Mouse (Mus musculus) heart, postnatal 25 days (tissue): Measurements from ENCODE around the gene Rab3d. TPM values are rescaled to one million over a fixed set of nuclear protein-coding genes. Genes with fewer than 3 reads are reported as not detected.

ENCODE experiments used
- DNase-seq: peaks from one replicate; pipeline ENCODE4 v3.0.0; 2022; ENCODE audit warnings: low spot score
- intact Hi-C: fragments of 180-260 bp; cut with DNase I; formaldehyde crosslinking; loops from one replicate; pipeline ENCODE4 v1.15.1; 2025
- total RNA-seq, 2 experiments: library from RNA; stranded (reverse); gene quantifications; 2 replicates each; pipeline ENCODE4 v1.2.3; 2021

The Rab3d gene
- total RNA-seq, 2 experiments from 2014 or later = 9.2 to 12.1 TPM

DNA sequence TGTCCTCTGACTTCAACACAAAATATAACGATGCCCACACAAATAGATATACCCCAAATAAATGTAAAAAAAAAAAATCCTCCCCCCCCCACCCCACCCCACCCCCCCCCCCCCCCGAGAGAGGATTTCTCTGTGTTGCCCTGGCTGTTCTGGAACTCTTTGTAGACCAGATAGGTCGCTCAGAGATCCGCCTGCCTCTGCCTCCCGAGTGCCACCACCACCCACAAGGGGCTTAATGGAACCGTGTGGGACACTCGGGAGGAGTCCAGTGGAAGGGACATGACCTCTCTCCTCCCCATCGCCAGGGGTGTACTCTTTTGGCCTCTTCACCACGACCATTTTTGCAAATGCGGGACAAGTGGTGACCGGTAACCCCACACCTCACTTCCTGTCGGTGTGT, 25.1 kb upstream of the Rab3d start:
- intact Hi-C loops = no loop called here

DNA sequence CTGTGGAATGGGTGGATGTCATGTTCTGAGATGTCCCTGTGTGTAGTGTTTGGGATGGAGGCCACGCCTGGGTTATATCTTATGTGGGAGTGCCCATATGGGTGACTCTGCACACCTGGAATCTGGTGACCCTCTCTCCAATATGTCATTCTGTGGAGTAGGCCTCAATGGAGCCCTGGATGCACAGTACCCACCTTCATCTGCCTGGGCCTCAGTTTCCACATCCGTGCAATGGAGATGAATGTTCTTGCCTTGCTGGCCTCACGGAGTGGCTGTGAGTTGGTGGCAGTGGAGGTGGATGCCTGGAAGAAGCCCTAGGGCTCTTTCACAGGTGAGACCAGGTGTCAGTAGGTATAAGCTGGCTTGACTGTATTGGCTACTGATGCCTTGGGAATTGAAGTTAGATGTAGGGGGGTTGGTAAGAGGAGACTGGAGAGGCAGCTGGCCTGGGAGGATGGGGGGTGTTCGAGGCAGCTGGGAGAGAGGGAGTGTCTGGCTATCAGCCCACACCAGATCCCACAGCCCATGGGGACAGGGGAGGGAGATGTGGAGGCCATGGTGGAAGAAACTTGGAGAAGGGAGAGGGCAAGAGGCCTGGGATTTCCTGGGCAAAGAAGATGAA, 20.4 kb upstream of the Rab3d start:
- DNase-seq = no peak
- intact Hi-C loops = no loop called here

More for the DNA sequence above, 25.1 kb upstream of the Rab3d start:
- DNase-seq = no peak

- intact Hi-C loops = no loop called here
Observed at GRCm38 (mm10) chr9:21937711-21938175, 19.8 kb upstream of the Rab3d start.

DNA sequence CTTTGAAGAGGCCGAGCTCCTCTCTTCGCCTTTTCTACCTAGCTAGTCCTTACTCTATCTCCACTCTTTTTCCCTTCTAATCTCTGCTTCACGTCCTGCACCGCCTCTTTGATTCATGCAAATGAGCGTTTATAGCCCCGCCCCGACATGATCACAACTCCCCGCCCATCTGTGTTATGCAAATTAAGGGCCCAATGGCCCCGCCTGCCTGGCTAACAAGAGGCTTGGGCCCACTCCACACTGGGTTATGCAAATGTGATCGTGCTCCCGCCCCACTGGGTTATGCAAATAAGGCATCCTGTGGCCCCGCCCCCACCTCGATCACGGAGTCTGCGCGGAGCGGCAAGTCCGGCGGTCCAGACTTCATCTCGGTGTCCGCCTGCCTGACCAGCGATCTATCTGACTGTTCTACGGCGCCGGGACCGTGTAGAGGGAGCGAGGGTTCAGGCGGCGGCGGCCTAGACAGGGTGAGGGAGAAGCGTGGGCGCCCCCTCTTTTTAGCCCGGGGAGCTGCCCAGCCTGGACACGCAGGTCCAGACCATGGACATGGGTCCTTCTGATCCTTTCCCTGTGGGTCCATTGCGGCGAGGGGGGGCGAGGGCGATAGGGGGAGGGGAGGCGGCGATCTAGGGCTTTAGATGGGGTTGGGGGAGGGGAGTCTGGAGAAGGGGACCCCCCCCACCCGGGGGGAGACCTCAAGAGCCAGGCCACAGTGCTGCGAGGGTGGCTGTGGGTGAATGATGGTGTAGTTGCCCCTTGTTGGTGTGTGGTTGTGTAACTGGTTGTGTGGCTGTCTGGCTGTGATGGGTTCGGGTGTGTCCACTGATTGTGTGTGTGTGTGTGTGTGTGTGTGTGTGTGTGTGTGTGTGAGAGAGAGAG, 18.9 kb upstream of the Rab3d start, which contains the start of gene Plppr2:
TSS of gene Plppr2 (plus strand) at position 342 of the 879 bp plus-strand sequence.
- peak; percentile 91 for DNase-seq
- intact Hi-C loops = no loop called here

More at GRCm38 (mm10) chr9:21937711-21938175, 19.8 kb upstream of the Rab3d start:
- no peak for DNase-seq

GRCm38 (mm10) chr9:21935466-21936131, 17.6 kb upstream of the Rab3d start:
- intact Hi-C loops = no loop called here
- DNase-seq = no peak

- intact Hi-C loops = no loop called here
Observed at GRCm38 (mm10) chr9:21934021-21934420, 16.0 kb upstream of the Rab3d start.

GRCm38 (mm10) chr9:21932445-21933137, 14.6 kb upstream of the Rab3d start:
- intact Hi-C loops = no loop called here

More at GRCm38 (mm10) chr9:21934021-21934420, 16.0 kb upstream of the Rab3d start:
- no peak for DNase-seq

GRCm38 (mm10) chr9:21932006-21932405, 14.0 kb upstream of the Rab3d start:
- DNase-seq = no peak
- intact Hi-C loops = no loop called here

More at GRCm38 (mm10) chr9:21932445-21933137, 14.6 kb upstream of the Rab3d start:
- DNase-seq = no peak

DNA sequence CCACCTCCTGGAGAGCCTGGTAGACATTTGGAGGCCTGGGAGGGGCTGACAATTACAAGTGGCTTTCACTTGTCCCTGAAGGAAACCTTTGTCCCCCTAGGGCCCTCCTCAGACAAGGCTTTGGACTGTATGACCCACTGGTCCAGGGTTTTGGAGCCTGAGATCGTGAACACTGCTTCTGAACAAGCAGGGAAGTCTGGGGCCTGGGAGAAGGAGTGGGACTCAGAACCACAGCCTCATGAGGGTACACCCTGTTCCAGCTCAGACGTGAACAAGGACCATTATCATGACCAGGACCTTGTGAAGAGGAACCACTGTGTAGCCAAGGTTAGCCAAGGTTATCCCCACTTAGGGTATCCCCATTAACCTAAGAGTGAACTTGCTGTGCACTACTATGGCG, 11.2 kb upstream of the Rab3d start:
- intact Hi-C loops = no loop called here
- DNase-seq = no peak

DNA sequence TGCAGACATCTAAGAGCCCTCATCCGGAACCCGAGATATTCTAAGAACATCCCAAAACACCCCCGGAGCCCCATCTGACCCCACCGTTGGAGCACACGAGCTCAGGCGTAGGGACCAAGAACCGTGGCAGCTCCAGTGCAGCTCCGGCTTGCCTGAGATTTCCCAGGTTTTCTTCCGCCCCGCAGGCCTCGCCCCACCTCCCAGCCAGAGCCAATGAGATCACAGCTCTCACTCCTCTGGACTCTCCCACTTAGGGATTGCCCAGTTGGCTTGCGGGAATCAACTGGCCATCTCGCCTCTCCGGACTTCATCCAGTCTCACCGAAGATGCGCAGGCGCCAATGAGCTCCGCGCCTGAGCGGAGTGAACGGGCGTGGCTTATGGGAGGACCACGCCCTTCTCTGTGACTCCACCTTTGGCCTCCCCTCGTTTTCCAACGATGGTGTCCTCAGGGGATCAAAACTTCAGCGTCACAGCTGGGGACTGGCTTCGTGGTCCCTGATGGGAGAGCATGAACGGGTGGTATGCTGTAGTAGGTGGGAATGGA, 9.3 kb upstream of the Rab3d start, which contains the start of the genes Ccdc159 and Tmem205:
TSS of gene Ccdc159 (plus strand) at position 264 of the 546 bp plus-strand sequence.
TSS of gene Tmem205 (minus strand) at position 349 of the 546 bp plus-strand sequence.
- intact Hi-C loops = no loop called here
- peak; percentile 94 for DNase-seq

GRCm38 (mm10) chr9:21926784-21927183, 8.8 kb upstream of the Rab3d start:
- DNase-seq = no peak
- intact Hi-C loops = no loop called here

- intact Hi-C loops = no loop called here
- DNase-seq = no peak
Observed at GRCm38 (mm10) chr9:21926155-21926554, 8.2 kb upstream of the Rab3d start.

DNA sequence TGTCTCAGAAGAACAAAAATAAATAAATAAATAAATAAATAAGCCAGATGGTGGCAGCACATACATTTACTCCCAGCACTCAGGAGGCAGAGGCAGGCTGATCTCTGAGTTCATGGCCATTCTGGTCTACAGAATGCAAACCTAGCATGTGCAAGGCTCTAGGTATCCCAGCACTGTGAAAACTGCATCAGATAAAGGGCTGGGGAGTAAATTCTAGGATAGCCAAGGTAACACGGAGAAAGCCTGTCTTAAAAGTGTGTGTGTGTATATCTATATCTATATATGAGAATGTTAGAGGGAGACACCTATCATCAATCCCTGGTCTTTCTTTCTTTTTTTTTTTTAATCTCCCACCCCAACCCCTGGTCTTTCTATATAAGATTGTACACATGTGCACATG, 7.5 kb upstream of the Rab3d start:
- intact Hi-C loops = no loop called here
- no peak for DNase-seq

GRCm38 (mm10) chr9:21925034-21925433, 7.0 kb upstream of the Rab3d start:
- intact Hi-C loops = no loop called here
- no peak for DNase-seq

DNA sequence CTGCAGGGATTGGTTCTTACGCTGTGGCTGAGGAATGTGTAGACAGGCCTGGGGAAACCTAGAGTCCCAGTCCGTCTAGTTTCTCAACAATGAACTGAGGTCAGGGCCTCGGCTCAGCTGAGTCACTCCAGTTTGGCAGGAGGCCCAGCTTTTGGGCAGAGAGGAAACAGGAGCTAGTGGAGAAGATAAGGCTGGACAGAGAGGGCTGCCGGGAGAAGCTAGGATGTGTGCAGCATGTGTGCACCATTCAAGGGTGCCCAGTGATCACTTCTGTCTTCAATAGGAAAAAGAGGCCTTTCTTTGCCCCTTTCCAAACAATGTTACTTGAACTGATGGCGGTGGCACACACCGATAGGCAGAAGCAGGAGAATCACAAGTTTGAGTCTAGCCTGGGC, 6.1 kb upstream of the Rab3d start:
- peak; percentile 90 for DNase-seq
- intact Hi-C loops = no loop called here

DNA sequence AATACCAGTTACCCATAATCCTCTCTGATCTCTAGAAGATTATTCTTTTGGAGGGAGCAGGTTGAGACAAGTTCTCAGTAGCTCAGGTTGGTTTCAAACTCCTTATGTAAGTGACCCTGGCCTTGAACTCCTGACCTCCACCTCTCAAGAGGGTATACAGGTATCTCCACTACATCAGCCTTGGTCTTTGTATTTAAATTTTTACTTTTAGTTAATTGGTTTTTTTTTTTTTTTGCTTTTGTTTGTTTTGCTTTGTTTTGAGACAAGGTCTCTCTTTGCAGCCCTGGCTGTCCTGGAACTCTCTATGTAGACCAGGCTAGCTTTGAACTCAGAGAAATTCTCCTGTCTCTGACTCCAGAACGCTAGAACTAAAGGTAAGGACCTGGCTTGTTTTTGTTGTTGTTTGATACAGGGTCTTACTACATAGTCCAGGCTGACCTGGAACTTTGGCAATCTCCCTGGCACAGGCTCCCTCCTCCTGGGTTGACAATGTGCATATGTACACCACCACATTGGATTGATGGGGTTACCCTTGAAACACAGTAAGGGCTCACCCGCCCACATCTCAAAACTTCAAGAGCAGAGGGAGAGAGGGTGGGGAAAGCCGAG, 5.6 kb upstream of the Rab3d start:
- no peak for DNase-seq
- intact Hi-C loops = no loop called here

- no peak for DNase-seq
- intact Hi-C loops = no loop called here
Observed at GRCm38 (mm10) chr9:21923036-21923435, 5.0 kb upstream of the Rab3d start.

- intact Hi-C loops = no loop called here
- DNase-seq = no peak
Observed at GRCm38 (mm10) chr9:21918692-21919384, 846 bp upstream of the Rab3d start.
